Mouse (Mus musculus) telencephalon, adult 2 months (tissue): Measurements from ENCODE around the gene Cnbd2.
"Not testable (repeated sequence)": the region's sequence is repeated elsewhere in the genome, so short reads cannot be mapped to it uniquely, and the experiment has no call there.

ENCODE experiments used
- DNase-seq: peaks from one replicate; pipeline ENCODE4 v3.0.0-alpha.2; 2011; ENCODE audit warnings: low read depth, low spot score

Cnbd2 gene

DNA sequence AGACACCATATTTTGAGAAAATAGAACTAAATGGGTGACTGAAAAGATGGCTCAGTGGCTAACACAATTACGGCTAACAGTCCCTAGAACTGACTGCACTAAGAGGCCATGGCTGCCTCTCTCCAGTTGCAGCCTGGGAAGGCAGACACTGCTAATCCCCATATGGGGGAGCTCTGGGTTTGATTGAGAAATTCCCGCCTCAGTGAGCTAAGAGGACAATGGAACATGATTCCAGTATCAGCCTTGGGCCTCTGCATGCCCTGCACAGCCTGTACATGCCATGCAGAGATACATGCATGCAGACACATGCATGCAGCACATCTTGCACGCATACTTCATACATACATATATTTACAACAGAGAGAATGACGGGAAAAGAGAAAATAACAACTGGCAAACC, 69.3 kb downstream of the Cnbd2 start:
- no peak for DNase-seq

DNA sequence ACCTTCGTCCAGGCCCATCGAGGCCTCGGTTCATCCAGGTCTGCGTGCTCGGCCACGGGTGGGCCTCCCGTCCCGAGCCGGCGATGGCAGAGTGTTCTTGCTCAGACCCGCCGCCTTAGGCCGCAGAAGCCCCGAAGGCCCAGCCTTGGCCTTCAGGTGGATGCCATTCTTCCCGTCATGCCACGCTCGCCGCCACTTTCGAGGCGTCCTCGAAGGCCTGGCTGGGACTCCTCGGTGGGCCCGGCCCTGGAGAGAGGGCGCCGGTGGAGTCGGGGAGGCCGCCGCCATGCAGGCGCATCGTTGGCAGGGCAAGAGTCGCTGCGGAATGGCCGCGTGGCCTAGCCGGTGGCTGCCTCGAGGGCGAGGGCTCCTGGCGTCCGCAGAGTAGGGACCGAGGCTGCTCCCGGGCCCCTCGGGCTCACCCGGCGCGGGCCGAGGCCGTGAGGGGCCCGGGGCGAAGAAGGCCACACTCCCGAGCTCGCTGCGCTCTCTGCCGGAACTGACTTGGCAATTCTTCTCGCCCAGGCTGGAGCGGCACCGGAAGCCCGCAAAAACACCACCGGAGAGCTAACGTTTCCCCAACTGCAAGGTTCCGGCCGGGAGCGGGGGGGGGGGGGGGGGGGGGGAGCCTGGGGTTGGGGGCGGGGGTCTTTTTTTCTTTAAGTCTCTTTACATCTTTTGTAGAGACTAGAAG, 80.5 kb downstream of the Cnbd2 start:
- peak; percentile 58 for DNase-seq

DNA sequence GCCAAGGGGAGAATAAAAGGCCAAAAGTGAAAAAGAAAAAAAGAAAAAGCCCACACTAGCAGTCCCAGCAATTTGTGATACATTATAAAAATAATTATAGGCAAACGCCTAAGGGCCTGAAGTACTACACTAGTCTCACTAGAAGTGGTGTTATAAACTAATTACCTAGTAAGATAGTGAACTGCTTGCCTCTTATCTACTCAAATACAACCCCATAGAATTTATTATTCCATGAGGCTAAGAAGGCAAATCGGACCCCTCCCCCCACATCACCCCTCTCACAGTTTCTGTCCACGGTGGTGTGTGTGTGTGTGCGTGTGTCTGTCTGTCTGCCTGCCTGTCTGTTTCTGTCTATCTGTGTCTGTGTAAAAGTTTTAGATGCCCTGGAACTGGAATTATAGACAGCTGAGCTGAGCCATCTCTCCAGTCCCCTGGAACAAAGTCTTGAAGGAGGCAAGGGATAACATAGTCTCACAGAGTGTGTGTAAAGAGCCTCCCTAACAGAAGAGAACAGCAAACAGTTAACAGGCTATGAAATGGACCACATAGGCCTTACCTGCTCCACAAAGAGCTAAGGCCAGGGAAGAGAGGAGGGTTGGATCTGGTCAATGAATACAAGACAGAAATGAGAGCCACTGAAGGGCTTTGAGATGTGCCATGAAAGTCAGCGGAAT, 81.2 kb downstream of the Cnbd2 start:
- DNase-seq = no peak

DNA sequence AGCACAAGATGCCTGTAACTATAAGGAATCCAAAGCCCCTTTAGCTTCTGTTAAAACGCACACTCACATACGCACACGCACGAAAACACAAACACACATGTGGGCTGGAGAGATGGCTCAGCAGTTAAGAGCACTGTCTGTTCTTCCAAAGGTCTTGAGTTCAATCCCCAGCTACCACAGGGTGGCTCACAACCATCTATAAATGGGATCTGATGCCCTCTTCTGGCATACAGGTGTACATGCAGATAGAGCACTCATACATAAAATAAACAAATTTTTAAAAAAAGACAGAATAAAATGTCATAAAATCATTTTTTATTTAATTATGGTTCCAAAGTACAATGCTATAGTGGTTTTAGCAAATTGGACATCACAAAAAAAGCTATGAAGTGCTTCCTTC, 82.2 kb downstream of the Cnbd2 start:
- no peak for DNase-seq

DNA sequence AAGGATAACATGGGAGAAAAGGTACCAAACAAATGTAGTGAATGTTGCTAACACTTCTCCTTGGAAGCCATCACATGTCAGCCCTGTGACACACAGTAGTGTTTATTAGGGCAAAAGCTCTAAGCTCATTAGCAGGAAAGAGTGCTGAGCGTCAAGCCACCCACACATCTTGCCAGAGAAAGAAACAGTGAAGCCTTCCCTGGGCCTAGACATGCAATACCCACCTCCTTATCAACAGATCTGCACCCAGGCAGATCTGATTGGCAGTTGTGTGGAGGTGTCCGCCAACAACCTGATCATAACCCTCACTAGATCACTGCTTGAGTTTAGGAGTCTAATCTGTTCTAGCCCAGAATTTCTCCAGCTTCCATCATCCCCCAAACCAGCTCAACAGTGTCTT, 84.0 kb downstream of the Cnbd2 start:
- no peak for DNase-seq

DNA sequence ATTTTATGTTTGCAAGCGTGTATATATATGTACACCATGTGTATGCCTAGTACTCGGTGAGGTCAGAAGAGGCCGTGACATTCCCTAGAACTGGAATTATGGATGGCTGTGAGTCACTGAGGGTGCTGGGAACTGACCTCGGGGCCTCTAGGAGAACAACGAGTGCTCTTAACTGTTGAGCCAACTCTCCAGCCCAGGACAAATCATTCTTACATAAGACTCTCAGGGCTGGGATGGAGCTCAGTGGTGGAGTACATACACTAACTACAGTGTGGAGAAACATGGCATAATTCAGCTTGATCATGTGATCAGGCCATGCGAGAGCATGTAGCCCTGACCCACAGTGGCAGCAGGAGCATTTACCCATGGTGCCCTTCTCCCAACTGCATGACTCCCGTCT, 85.9 kb downstream of the Cnbd2 start:
- DNase-seq = no peak

- DNase-seq = no peak
These were observed 87.4 kb downstream of the Cnbd2 start for GRCm38 (mm10) chr2:156399485-156399884.

- peak; percentile 70 for DNase-seq
These were observed 89.2 kb downstream of the Cnbd2 start for GRCm38 (mm10) chr2:156401331-156401730.

GRCm38 (mm10) chr2:156402036-156402435, 89.9 kb downstream of the Cnbd2 start:
- no peak for DNase-seq

DNA sequence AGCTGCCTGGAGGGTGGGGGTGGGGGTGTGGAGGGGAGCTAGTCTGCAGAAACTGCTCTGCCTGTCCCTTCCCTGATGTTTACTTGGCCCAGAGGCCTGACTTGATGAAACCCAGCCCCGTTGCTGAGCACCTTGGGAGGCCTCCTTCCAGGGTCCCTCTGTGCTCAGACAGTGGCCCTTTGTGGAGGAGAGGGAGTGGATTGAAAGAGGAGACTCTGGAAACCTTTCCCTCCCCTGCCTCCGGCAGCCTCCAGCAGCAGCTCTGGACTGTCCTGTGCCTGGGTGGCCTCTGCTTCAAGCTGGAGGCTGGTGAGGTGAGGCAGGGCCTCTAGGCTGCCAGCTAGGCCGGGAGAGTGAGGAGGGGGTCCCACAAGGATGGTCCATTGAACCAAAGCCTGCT, 94.9 kb downstream of the Cnbd2 start:
- no peak for DNase-seq

GRCm38 (mm10) chr2:156408168-156408567, 96.1 kb downstream of the Cnbd2 start:
- no peak for DNase-seq

DNA sequence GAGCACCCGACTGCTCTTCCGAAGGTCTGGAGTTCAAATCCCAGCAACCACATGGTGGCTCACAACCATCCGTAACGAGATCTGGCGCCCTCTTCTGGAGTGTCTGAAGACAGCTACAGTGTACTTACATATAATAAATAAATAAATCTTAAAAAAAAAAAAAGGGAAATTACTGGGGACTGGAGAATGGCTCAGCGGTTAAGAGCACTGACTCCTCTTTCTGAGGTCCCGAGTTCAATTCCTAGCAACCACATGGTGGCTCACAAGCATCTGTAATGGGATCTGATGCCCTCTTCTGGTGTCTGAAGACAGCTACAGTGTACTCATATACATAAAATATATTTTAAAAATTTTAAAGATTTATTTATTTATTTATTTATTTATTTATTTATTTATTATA, 99.2 kb downstream of the Cnbd2 start:
- DNase-seq = not testable (repeated sequence)

GRCm38 (mm10) chr2:156414996-156415395, 102.9 kb downstream of the Cnbd2 start:
- DNase-seq = no peak

GRCm38 (mm10) chr2:156415674-156416073, 103.6 kb downstream of the Cnbd2 start:
- no peak for DNase-seq

GRCm38 (mm10) chr2:156417194-156417593, 105.1 kb downstream of the Cnbd2 start:
- no peak for DNase-seq

DNA sequence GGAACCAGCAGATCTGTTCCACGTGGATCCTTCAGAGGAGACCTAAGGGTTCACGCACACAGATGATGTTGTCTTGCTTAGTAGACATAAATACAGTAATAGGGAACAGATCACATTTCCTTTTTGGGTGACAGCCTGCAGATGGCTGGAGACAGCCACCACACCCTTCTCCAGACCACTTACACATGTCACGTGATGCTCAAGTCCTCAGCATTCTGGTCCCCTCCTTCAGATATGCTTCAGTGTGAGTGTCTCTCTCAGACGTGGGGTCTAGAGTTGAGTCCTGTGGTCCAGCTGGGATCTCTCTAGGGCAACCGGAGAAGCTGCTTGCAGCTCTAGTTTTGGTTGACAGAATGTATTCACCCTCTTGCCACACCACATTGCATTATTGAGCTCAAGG, 106.4 kb downstream of the Cnbd2 start:
- no peak for DNase-seq

DNA sequence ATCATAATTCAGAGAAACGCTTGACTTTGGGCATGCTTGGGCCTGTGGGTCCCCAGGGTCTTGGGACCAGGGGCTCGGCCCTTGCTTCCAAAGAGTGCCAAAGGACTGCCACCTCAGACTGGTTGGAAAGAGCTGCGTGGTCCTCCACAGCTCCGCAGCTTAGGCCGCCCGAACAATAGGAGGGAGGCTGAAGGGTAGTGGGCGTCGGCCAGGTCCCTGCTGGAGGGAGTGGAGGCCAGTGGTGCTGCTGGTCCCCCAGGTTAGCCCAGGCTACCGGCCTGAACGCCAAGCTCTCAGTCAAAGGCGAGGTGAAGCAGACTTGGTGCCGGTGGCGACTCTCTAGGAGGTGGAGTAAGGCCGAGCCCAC, 108.2 kb downstream of the Cnbd2 start:
- DNase-seq = no peak

GRCm38 (mm10) chr2:156420694-156421380, 108.7 kb downstream of the Cnbd2 start, which contains the start of gene Epb41l1:
Gene Epb41l1 (plus strand): TSS chr2:156420909.
- DNase-seq = no peak

DNA sequence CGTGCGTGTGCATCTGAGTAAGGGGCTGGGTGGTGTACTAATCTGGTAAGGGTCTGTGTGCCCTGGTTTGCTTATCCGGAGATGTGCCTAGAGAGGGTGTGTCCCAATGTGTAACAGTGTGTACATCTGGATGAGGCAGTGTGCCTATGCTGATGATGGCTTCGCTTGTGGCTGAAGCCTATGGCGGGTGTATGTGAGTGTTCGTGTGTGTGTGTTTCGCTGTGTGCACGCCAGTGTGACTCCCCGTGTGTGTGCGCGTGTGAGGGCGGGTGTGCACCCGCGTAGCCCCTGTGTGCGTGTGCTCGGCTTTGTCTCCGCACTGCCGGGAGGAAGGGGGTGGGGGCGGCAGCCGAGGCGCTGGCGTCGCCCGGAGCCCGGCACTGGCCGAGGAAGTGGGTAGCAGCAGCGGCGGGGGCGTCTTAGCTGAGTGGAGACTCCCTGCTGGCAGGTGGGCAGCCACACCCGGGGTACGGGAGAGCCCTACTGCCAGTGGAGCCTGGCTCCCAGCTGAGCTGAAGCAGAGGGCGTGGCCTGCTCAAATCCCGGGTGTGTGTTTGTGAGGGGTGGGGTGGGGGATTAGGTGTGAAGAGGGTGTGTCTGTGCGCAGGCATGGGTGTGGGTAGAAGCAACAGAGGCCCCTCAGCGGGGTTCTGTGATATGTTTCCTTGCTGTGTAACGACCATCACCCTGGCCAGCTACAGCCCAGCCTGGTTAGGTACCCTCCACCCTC, 109.4 kb downstream of the Cnbd2 start:
- no peak for DNase-seq

DNA sequence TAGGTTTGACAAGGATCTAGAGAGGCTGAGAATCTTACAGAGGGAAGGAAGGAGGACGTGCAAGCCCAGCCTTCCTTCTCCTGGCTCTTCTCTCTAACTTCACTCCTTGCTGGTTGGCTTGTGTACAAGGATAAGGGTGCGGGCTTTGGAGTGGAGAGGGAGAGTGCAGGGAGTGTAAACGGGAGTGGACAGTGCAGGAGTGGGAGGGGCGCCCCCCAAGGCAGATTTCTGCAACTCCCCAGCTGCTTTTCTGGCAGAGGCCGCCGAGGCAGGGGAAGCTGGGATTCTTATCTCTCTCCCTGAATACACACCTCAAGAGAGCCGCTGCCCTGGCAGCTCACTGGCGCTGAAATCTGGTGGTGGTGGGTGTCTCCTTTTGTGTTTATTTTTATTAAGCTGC, 110.5 kb downstream of the Cnbd2 start:
- DNase-seq = no peak

DNA sequence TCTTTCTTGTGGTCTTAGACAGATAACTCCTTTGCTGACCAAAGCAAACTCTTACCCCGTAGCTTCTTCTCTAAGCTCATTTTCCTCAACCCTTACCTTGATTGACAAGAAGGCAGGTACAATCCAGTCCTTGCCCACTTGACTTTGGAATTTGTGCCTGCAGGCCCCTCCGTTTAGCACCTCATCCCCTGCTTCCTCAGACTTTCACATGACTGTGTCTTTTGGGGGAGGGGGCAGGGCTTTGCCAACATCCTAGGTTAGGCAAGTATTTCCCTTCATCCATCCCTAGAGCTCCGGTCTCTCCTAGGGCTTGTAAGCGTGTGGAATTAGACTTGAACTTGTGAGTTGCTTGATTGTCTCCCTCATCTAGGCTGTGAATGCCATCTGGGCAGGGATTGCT, 111.6 kb downstream of the Cnbd2 start:
- no peak for DNase-seq
